Mouse (Mus musculus) liver, embryonic 14.5 days (tissue): Measurements from ENCODE around the gene Prg4. TPM values are rescaled to one million over a fixed set of nuclear protein-coding genes. Genes with fewer than 3 reads are reported as not detected.

ENCODE experiments used
- ATAC-seq: fragments of 200-750 bp; cut with Nextera tagmentation; 2 replicates; pipeline ENCODE4 v1.8.0; 2017; ENCODE audit warnings: moderate number of reproducible peaks, mild to moderate bottlenecking, moderate library complexity; ENCODE audit not compliant: insufficient read depth
- DNase-seq, 3 experiments: peaks; one replicate each; pipeline ENCODE4 v3.0.0-alpha.2; 2012 to 2013; ENCODE audit warnings: low read depth in 3 of 3, low spot score in 3 of 3
- H3K27ac ChIP-seq: fragments of 300-500 bp; sonication (generic); 2 replicates; pipeline ENCODE4 v1.5.1; 2014; ENCODE audit warnings: moderate library complexity, mild to moderate bottlenecking, control low read depth, inconsistent platforms
- H3K27me3 ChIP-seq: fragments of 300-500 bp; sonication (generic); 2 replicates; pipeline ENCODE4 v1.6.1; 2014; ENCODE audit warnings: mild to moderate bottlenecking, low read length, moderate library complexity; ENCODE audit not compliant: control insufficient read depth, insufficient read depth
- H3K36me3 ChIP-seq: fragments of 300-500 bp; sonication (generic); replicated peaks from 2 replicates; pipeline ENCODE4 v1.6.1; 2014; ENCODE audit warnings: low read depth; ENCODE audit not compliant: control insufficient read depth, insufficient read depth
- H3K4me1 ChIP-seq, 2 experiments: fragments of 200-500 bp in 1 of 2; fragments of 300-500 bp in 1 of 2; sonication (generic) in 1 of 2; replicated peaks; 2 replicates each; pipeline ENCODE4 v1.6.1; 2012 to 2014; ENCODE audit warnings: antibody characterized with exemption in 1 of 2, inconsistent platforms in 1 of 2, low read length in 1 of 2; ENCODE audit not compliant: control insufficient read depth in 2 of 2, insufficient read depth in 2 of 2
- H3K4me2 ChIP-seq: fragments of 300-500 bp; sonication (generic); 2 replicates; pipeline ENCODE4 v1.6.1; 2014; ENCODE audit warnings: low read depth, mild to moderate bottlenecking, control low read depth, moderate library complexity
- H3K4me3 ChIP-seq, 2 experiments: fragments of 200-500 bp in 1 of 2; fragments of 300-500 bp in 1 of 2; sonication (generic) in 1 of 2; 2 replicates each; pipeline ENCODE4 v1.5.1; 2012 to 2014; ENCODE audit warnings: low read depth in 2 of 2, low read length in 2 of 2, mild to moderate bottlenecking in 2 of 2, control low read depth in 1 of 2, inconsistent platforms in 1 of 2, moderate library complexity in 1 of 2; ENCODE audit not compliant: insufficient read depth in 1 of 2
- H3K9ac ChIP-seq: fragments of 300-500 bp; sonication (generic); replicated peaks from 2 replicates; pipeline ENCODE4 v1.6.1; 2014; ENCODE audit warnings: mild to moderate bottlenecking, control low read depth, moderate library complexity
- H3K9me3 ChIP-seq: fragments of 300-500 bp; sonication (generic); 2 replicates; pipeline ENCODE4 v1.6.1; 2016; ENCODE audit warnings: low read length, mixed read lengths; ENCODE audit not compliant: control insufficient read depth
- CTCF ChIP-seq: IDR thresholded peaks from 2 replicates; pipeline ENCODE4 v1.5.1; 2016; ENCODE audit warnings: antibody characterized with exemption, low read depth, control low read depth
- EP300 ChIP-seq: IDR thresholded peaks from 2 replicates; pipeline ENCODE4 v1.6.1; 2016; ENCODE audit warnings: antibody characterized with exemption, low read depth
- WGBS: fragments of 180-500 bp; shearing (Covaris S2); extraction: QIAGEN DNeasy Blood & Tissue Kit; methylation state at CpG from one replicate; pipeline ENCODE4 v1.1.7; 2014; ENCODE audit not compliant: insufficient replicate concordance; 5-methylcytosine and 5-hydroxymethylcytosine counted together
- polyA plus RNA-seq, 2 experiments: library from polyadenylated mRNA; depleted of rRNA in 1 of 2; stranded (reverse) in 1 of 2; unstranded in 1 of 2; fragments of >200 nt; fragmentation: Nextera tagmentation in 1 of 2; extraction: Ambion mirVana in 1 of 2; gene quantifications; 2 replicates each; pipeline versions ENCODE4 v1.2.1 to v1.2.3; 2012 to 2014

Prg4 gene
- polyA plus RNA-seq, 2 experiments: 0.19 to 0.33 TPM

GRCm38 (mm10) chr1:150497690-150498089 is 31.7 kb upstream of the Prg4 start:
- Histone ChIP-seq H3K9me3 (no peaks in the 10 kb centered on the region; the same call in 1 of the 2 replicates), H3K4me1 (no peaks in the 10 kb centered on the region), H3K4me3 (no peak overlapping the region), H3K27ac (no peak overlapping the region), H3K27me3 (no peaks in the 10 kb centered on the region), H3K9ac (no peak overlapping the region), H3K36me3 (no peaks in the 10 kb centered on the region), H3K4me2 (no peak overlapping the region)
- DNase-seq (no peak), ATAC-seq (no peak)
- WGBS: 25% methylated on average over 2 of the region's 2 CpGs
- no peak for TF ChIP-seq CTCF
- TF ChIP-seq EP300: no peak

GRCm38 (mm10) chr1:150496626-150497302 is 30.8 kb upstream of the Prg4 start:
- TF ChIP-seq CTCF: no peak
- no peak for TF ChIP-seq EP300
- Histone ChIP-seq H3K9ac (no peak overlapping the region), H3K36me3 (no peaks in the 10 kb centered on the region), H3K4me1 (no peaks in the 10 kb centered on the region), H3K4me2 (no peak overlapping the region), H3K4me3 (no peak overlapping the region), H3K9me3 (no peaks in the 10 kb centered on the region; the same call in 1 of the 2 replicates), H3K27me3 (no peaks in the 10 kb centered on the region), H3K27ac (no peak overlapping the region)
- 44% methylated on average over 6 of the region's 6 CpGs for WGBS
- DNase-seq: no peak
- ATAC-seq: no peak

GRCm38 (mm10) chr1:150489148-150489547 is 23.2 kb upstream of the Prg4 start:
- Histone ChIP-seq H3K4me2 (no peak overlapping the region), H3K9me3 (no peaks in the 10 kb centered on the region), H3K4me3 (no peak overlapping the region), H3K9ac (no peak overlapping the region), H3K36me3 (no peaks in the 10 kb centered on the region), H3K27ac (no peak overlapping the region), H3K4me1 (no peaks in the 10 kb centered on the region), H3K27me3 (no peaks in the 10 kb centered on the region)
- ATAC-seq: no peak
- TF ChIP-seq EP300 (no peak), CTCF (no peak)
- DNase-seq: no peak
- 69% methylated on average over 2 of the region's 2 CpGs for WGBS

DNA sequence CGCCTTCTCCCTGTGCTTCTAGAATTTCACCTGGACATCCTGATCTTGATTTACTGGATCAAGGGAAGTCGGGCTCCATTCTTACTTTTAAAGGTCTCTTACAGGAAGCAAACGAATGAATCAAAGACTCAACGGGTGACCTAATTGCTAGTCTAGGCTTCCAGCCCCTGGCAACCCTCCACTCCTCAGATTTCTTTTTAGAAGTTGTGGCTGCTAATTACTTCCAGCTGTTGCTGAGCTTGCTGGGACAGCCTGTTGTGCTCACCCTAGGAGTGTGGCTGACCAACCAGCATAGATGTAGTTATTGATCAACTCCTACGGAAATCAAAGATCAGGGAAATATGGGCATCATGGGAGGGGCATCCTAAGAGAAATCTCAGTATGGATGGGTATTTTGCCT is 14.7 kb upstream of the Prg4 start:
- H3K4me2 ChIP-seq: no peak overlapping the region
- no peaks in the 10 kb centered on the region for H3K27me3 ChIP-seq
- H3K9ac ChIP-seq: no peak overlapping the region
- H3K36me3 ChIP-seq: no peaks in the 10 kb centered on the region
- DNase-seq (no peak), ATAC-seq (no peak)
- no peaks in the 10 kb centered on the region for H3K4me1 ChIP-seq
- 65% methylated on average over 5 of the region's 5 CpGs for WGBS
- no peak for TF ChIP-seq CTCF
- no peak for TF ChIP-seq EP300
- H3K9me3 ChIP-seq: no peaks in the 10 kb centered on the region
- H3K27ac ChIP-seq: no peak overlapping the region
- no peak overlapping the region for H3K4me3 ChIP-seq

- no peak for ATAC-seq
- no peak overlapping the region for H3K4me3 ChIP-seq
- no peak overlapping the region for H3K27ac ChIP-seq
- no peaks in the 10 kb centered on the region for H3K4me1 ChIP-seq
- no peaks in the 10 kb centered on the region for H3K9me3 ChIP-seq
- DNase-seq: no peak
- no peaks in the 10 kb centered on the region for H3K27me3 ChIP-seq
- TF ChIP-seq CTCF: no peak
- TF ChIP-seq EP300: no peak
- no peaks in the 10 kb centered on the region for H3K36me3 ChIP-seq
- H3K9ac ChIP-seq: no peak overlapping the region
- 61% methylated on average over 7 of the region's 7 CpGs for WGBS
- no peak overlapping the region for H3K4me2 ChIP-seq
These were observed 6.6 kb upstream of the Prg4 start for GRCm38 (mm10) chr1:150472525-150472924.
